Mouse (Mus musculus): ENCODE results near the gene Rassf8.

Rassf8 gene

GRCm38 (mm10) chr6:145747671-145748640, 1.4 kb downstream of the Rassf8 start:
- no peak for DNase-seq (ENCODE audit: low read depth, low spot score)

GRCm38 (mm10) chr6:145750394-145750793, 3.8 kb downstream of the Rassf8 start:
- DNase-seq (ENCODE audit: low read depth, low spot score), result no peak

- no peak for DNase-seq (ENCODE audit: low read depth, low spot score)
Measured at GRCm38 (mm10) chr6:145753296-145753695, 6.7 kb downstream of the Rassf8 start.

- DNase-seq (ENCODE audit: low read depth, low spot score), result no peak
Measured at GRCm38 (mm10) chr6:145754416-145754815, 7.9 kb downstream of the Rassf8 start.

- DNase-seq (ENCODE audit: low read depth, low spot score), result no peak
Measured at GRCm38 (mm10) chr6:145755942-145756639, 9.5 kb downstream of the Rassf8 start.

- DNase-seq (ENCODE audit: low read depth, low spot score), result no peak
Measured at GRCm38 (mm10) chr6:145756640-145757005, 10.1 kb downstream of the Rassf8 start.

- DNase-seq (ENCODE audit: low read depth, low spot score), result no peak
Measured at GRCm38 (mm10) chr6:145757346-145757745, 10.8 kb downstream of the Rassf8 start.

GRCm38 (mm10) chr6:145758685-145759084, 12.1 kb downstream of the Rassf8 start:
- DNase-seq (ENCODE audit: low read depth, low spot score), result no peak

GRCm38 (mm10) chr6:145759432-145759831, 12.9 kb downstream of the Rassf8 start:
- DNase-seq (ENCODE audit: low read depth, low spot score), result no peak

- DNase-seq (ENCODE audit: low read depth, low spot score), result no peak
Measured at GRCm38 (mm10) chr6:145760246-145761016, 13.9 kb downstream of the Rassf8 start.

- DNase-seq (ENCODE audit: low read depth, low spot score), result no peak
Measured at GRCm38 (mm10) chr6:145761151-145761935, 14.8 kb downstream of the Rassf8 start.

- no peak for DNase-seq (ENCODE audit: low read depth, low spot score)
Measured at GRCm38 (mm10) chr6:145762016-145762415, 15.5 kb downstream of the Rassf8 start.

GRCm38 (mm10) chr6:145763051-145763450, 16.5 kb downstream of the Rassf8 start:
- DNase-seq (ENCODE audit: low read depth, low spot score), result no peak

- DNase-seq (ENCODE audit: low read depth, low spot score), result no peak
Measured at GRCm38 (mm10) chr6:145765011-145765410, 18.5 kb downstream of the Rassf8 start.

GRCm38 (mm10) chr6:145766971-145767370, 20.4 kb downstream of the Rassf8 start:
- DNase-seq (ENCODE audit: low read depth, low spot score), result no peak

GRCm38 (mm10) chr6:145767637-145768036, 21.1 kb downstream of the Rassf8 start:
- DNase-seq (ENCODE audit: low read depth, low spot score), result no peak

- DNase-seq (ENCODE audit: low read depth, low spot score), result no peak
Measured at GRCm38 (mm10) chr6:145768671-145769292, 22.2 kb downstream of the Rassf8 start.

- DNase-seq (ENCODE audit: low read depth, low spot score), result no peak
Measured at GRCm38 (mm10) chr6:145769855-145770254, 23.3 kb downstream of the Rassf8 start.

GRCm38 (mm10) chr6:145770272-145771000, 23.9 kb downstream of the Rassf8 start:
- DNase-seq (ENCODE audit: low read depth, low spot score), result no peak

GRCm38 (mm10) chr6:145774436-145774835, 27.9 kb downstream of the Rassf8 start:
- DNase-seq (ENCODE audit: low read depth, low spot score), result no peak

Data from forelimb bud, embryonic 11.5 days (tissue).